ENCODE assay signal across 8 mouse cellular contexts in genomic region chr6:38925719-38926118, GRCm38 (mm10). TPM values are rescaled to one million over a fixed set of nuclear protein-coding genes. Genes with fewer than 3 reads are reported as not detected.
DNase-seq lines count a peak whose midpoint lies in the region; ATAC-seq lines count a peak whose summit lies in the region.

No protein-coding gene starts in this region.

- H3K9ac ChIP-seq in heart, embryonic 16.5 days (ENCODE audit: low read length), result no peak overlapping the region
- no peak overlapping the region for H3K9ac ChIP-seq in hindbrain, embryonic 11.5 days (ENCODE audit: low read depth, low read length)
- H3K9ac ChIP-seq in midbrain, embryonic 13.5 days (replicated peaks), result no peak overlapping the region

- H3K4me3 ChIP-seq in heart, embryonic 16.5 days (ENCODE audit: low read length), result peak overlapping the region; percentile 16; the same call in 1 of the 2 replicates
- H3K4me3 ChIP-seq in hindbrain, embryonic 11.5 days (ENCODE audit: low read depth, low read length), result peak overlapping the region; percentile 18
- no peak overlapping the region for H3K4me3 ChIP-seq in midbrain, embryonic 13.5 days (replicated peaks)

- no peak for DNase-seq in heart, adult 9 months (ENCODE audit: low spot score in 2 of 2)
- peak; percentile 85 for DNase-seq in R1 (ENCODE audit: low read depth, low spot score)
- DNase-seq in hindbrain, embryonic 11.5 days (ENCODE audit: low spot score), result peak; percentile 50
- no peak for DNase-seq in cerebellum, adult 9-11 months
- no peak for DNase-seq in left cerebral cortex, adult 11 months (ENCODE audit: low spot score)
- no peak for DNase-seq in cerebellum, postnatal 4 days (ENCODE audit: low spot score in 2 of 2)

- no peaks in the 10 kb centered on the region for H3K27me3 ChIP-seq in heart, embryonic 16.5 days (ENCODE audit: control insufficient read depth, insufficient read depth, low read length)
- no peaks in the 10 kb centered on the region for H3K27me3 ChIP-seq in hindbrain, embryonic 11.5 days (ENCODE audit: control insufficient read depth, insufficient read depth, low read length)
- no peaks in the 10 kb centered on the region for H3K27me3 ChIP-seq in midbrain, embryonic 13.5 days

- H3K4me1 ChIP-seq in heart, embryonic 16.5 days (ENCODE audit: control insufficient read depth, insufficient read depth, low read length), result peaks cover 22% of the 10 kb centered on the region
- H3K4me1 ChIP-seq in hindbrain, embryonic 11.5 days (replicated peaks; ENCODE audit: control insufficient read depth, insufficient read depth, low read length), result no peaks in the 10 kb centered on the region
- peaks cover 10% of the 10 kb centered on the region; the same call in 1 of the 2 replicates for H3K4me1 ChIP-seq in midbrain, embryonic 13.5 days (replicated peaks)

- H3K27ac ChIP-seq in heart, embryonic 16.5 days (ENCODE audit: low read length), result no peak overlapping the region
- no peak overlapping the region for H3K27ac ChIP-seq in hindbrain, embryonic 11.5 days (ENCODE audit: low read depth, low read length)
- no peak overlapping the region for H3K27ac ChIP-seq in midbrain, embryonic 13.5 days

- no peaks in the 10 kb centered on the region for H3K9me3 ChIP-seq in heart, embryonic 16.5 days (replicated peaks; ENCODE audit: control insufficient read depth, low read length)
- H3K9me3 ChIP-seq in hindbrain, embryonic 11.5 days (ENCODE audit: control insufficient read depth, low read length), result no peaks in the 10 kb centered on the region
- no peaks in the 10 kb centered on the region for H3K9me3 ChIP-seq in midbrain, embryonic 13.5 days

- 58% methylated on average over 7 of the region's 7 CpGs for WGBS in heart, embryonic 16.5 days
- 64% methylated on average over 7 of the region's 7 CpGs for whole genome bisulfite sequencing in hindbrain, embryonic 11.5 days
- WGBS in midbrain, embryonic 13.5 days, result 54% methylated on average over 7 of the region's 7 CpGs

- peak overlapping the region; percentile 42 for H3K4me2 ChIP-seq in heart, embryonic 16.5 days (ENCODE audit: low read depth, low read length)
- 0 out of 2 replicates have a peak overlapping the region, but pooled peaks have one; percentile 18 for H3K4me2 ChIP-seq in hindbrain, embryonic 11.5 days (replicated peaks; ENCODE audit: low read depth, low read length)
- H3K4me2 ChIP-seq in midbrain, embryonic 13.5 days (replicated peaks), result peak overlapping the region; percentile 33

- no peak for ATAC-seq in heart, embryonic 16.5 days (replicated peaks; ENCODE audit: extremely low read depth, insufficient read depth, low FRiP score)
- no peak for ATAC-seq in hindbrain, embryonic 11.5 days (ENCODE audit: low FRiP score)
- ATAC-seq in midbrain, embryonic 13.5 days, result no peak

- H3K36me3 ChIP-seq in heart, embryonic 16.5 days (ENCODE audit: control insufficient read depth, insufficient read depth), result no peaks in the 10 kb centered on the region
- no peaks in the 10 kb centered on the region for H3K36me3 ChIP-seq in hindbrain, embryonic 11.5 days (ENCODE audit: control insufficient read depth, insufficient read depth, low read length)
- H3K36me3 ChIP-seq in midbrain, embryonic 13.5 days, result no peaks in the 10 kb centered on the region

RNA-seq across cellular contexts. Expression of gene Hipk2, which starts 49.8 kb away (rescaled TPM):
- polyA plus RNA-seq in heart, embryonic 16.5 days (2015; fragmentation: Nextera tagmentation; extraction: Ambion mirVana), result 9.4 and 11.2 TPM in 2 replicates
- polyA plus RNA-seq in hindbrain, embryonic 11.5 days (2014; fragmentation: Nextera tagmentation; extraction: Ambion mirVana), result 26.6 and 38.4 TPM in 2 replicates
- 44.0 and 46.9 TPM in 2 replicates for polyA plus RNA-seq in midbrain, embryonic 13.5 days (2015; fragmentation: Nextera tagmentation; extraction: Ambion mirVana)

RNA-seq across cellular contexts. Expression of gene Tbxas1, which starts 50.5 kb away (rescaled TPM):
- polyA plus RNA-seq in heart, embryonic 16.5 days (2015; fragmentation: Nextera tagmentation; extraction: Ambion mirVana), result 1.6 and 1.9 TPM in 2 replicates
- 0.69 and 1.4 TPM in 2 replicates for polyA plus RNA-seq in hindbrain, embryonic 11.5 days (2014; fragmentation: Nextera tagmentation; extraction: Ambion mirVana)
- polyA plus RNA-seq in midbrain, embryonic 13.5 days (2015; fragmentation: Nextera tagmentation; extraction: Ambion mirVana), result 1.6 and 2.1 TPM in 2 replicates

Comparison
In these comparisons a context has a peak if more than half of its experiments do, and no peak if none do; other contexts are left out.
1. DNase-seq: peak in R1 (single experiment) and hindbrain, embryonic 11.5 days (single experiment); none in heart, adult 9 months (0 of 2), cerebellum, adult 9-11 months (single experiment), left cerebral cortex, adult 11 months (single experiment) and cerebellum, postnatal 4 days (0 of 2).
2. Peak in every context shown above with its lines, with median percentiles within 50 percentile points of each other: H3K4me2 ChIP-seq.